Mouse (Mus musculus) heart, postnatal 0 days (tissue): ENCODE measurements around the gene Yars.

Source experiments
- CTCF ChIP-seq: IDR thresholded peaks from 2 replicates; pipeline ENCODE4 v1.5.1; 2016; ENCODE audit warnings: antibody characterized with exemption, control low read depth, low read depth
- EP300 ChIP-seq: IDR thresholded peaks from 2 replicates; pipeline ENCODE4 v1.6.1; 2016; ENCODE audit warnings: antibody characterized with exemption, low read depth

GRCm38 (mm10) chr4:129252492-129252891 lies 62.9 kb downstream of the Yars start:
- TF ChIP-seq CTCF (no peak), EP300 (no peak)
